Mouse (Mus musculus) spleen, postnatal 4 days (tissue): ENCODE results near the gene Dnajc28.
"Not testable (repeated sequence)": the region's sequence is repeated elsewhere in the genome, so short reads cannot be mapped to it uniquely, and the experiment has no call there.

Experiments
- DNase-seq, 2 experiments: peaks; one replicate each; pipeline ENCODE4 v3.0.0; 2022; ENCODE audit warnings: low spot score in 2 of 2

The Dnajc28 gene

GRCm38 (mm10) chr16:91618511-91619501, at the start of gene Dnajc28:
TSS of gene Dnajc28 (minus strand) at chr16:91619026.
- peak; percentile 79 to 89 for DNase-seq

GRCm38 (mm10) chr16:91663795-91664194, 45.0 kb upstream of the Dnajc28 start:
- no peak for DNase-seq

GRCm38 (mm10) chr16:91662336-91662735, 43.5 kb upstream of the Dnajc28 start:
- no peak for DNase-seq

- DNase-seq = no peak
These were observed 42.6 kb upstream of the Dnajc28 start for GRCm38 (mm10) chr16:91661397-91661796.

GRCm38 (mm10) chr16:91659798-91660197, 41.0 kb upstream of the Dnajc28 start:
- no peak for DNase-seq

GRCm38 (mm10) chr16:91658471-91658870, 39.6 kb upstream of the Dnajc28 start:
- no peak for DNase-seq

- no peak for DNase-seq
These were observed 38.5 kb upstream of the Dnajc28 start for GRCm38 (mm10) chr16:91657285-91657684.

- DNase-seq = no peak
These were observed 36.5 kb upstream of the Dnajc28 start for GRCm38 (mm10) chr16:91655285-91655684.

GRCm38 (mm10) chr16:91652191-91652590, 33.4 kb upstream of the Dnajc28 start:
- DNase-seq = no peak

GRCm38 (mm10) chr16:91649781-91650180, 31.0 kb upstream of the Dnajc28 start:
- DNase-seq = no peak

- no peak for DNase-seq
These were observed 30.4 kb upstream of the Dnajc28 start for GRCm38 (mm10) chr16:91649246-91649645.

GRCm38 (mm10) chr16:91648220-91648550, 29.4 kb upstream of the Dnajc28 start:
- DNase-seq = peak; percentile 85 to 93

GRCm38 (mm10) chr16:91647461-91648219, 28.8 kb upstream of the Dnajc28 start, which contains the start of gene Son:
TSS of gene Son (plus strand) at chr16:91647506.
- DNase-seq = peak; percentile 95 to 96

GRCm38 (mm10) chr16:91646681-91647419, 28.0 kb upstream of the Dnajc28 start, which contains the start of gene Gart:
TSS of gene Gart (minus strand) at chr16:91646952.
- peak; percentile 95 to 97 for DNase-seq

- no peak for DNase-seq
These were observed 27.3 kb upstream of the Dnajc28 start for GRCm38 (mm10) chr16:91645995-91646602.

GRCm38 (mm10) chr16:91645420-91645819, 26.6 kb upstream of the Dnajc28 start:
- not testable (repeated sequence) for DNase-seq

- DNase-seq = no peak
These were observed 26.1 kb upstream of the Dnajc28 start for GRCm38 (mm10) chr16:91644901-91645300.

GRCm38 (mm10) chr16:91640171-91640570, 21.3 kb upstream of the Dnajc28 start:
- no peak for DNase-seq

GRCm38 (mm10) chr16:91639636-91640035, 20.8 kb upstream of the Dnajc28 start:
- no peak for DNase-seq

GRCm38 (mm10) chr16:91639161-91639560, 20.3 kb upstream of the Dnajc28 start:
- DNase-seq = no peak

GRCm38 (mm10) chr16:91633641-91634040, 14.8 kb upstream of the Dnajc28 start:
- no peak for DNase-seq
